Mouse (Mus musculus) ES-Bruce4 (cell line): ENCODE results near the gene Slc16a14.

Experiments
- CTCF ChIP-seq: IDR thresholded peaks from one replicate; pipeline ENCODE4 v1.8.1; 2011; ENCODE audit warnings: low read depth, low read length
- EP300 ChIP-seq: IDR thresholded peaks from 2 replicates; pipeline ENCODE4 v1.6.1; 2011; ENCODE audit warnings: low read depth, low read length; ENCODE audit not compliant: insufficient read depth
- POLR2A ChIP-seq: IDR thresholded peaks from one replicate; pipeline ENCODE4 v1.8.1; 2011; ENCODE audit warnings: low read length; ENCODE audit not compliant: insufficient read depth

- no peak for TF ChIP-seq CTCF
- TF ChIP-seq EP300: no peak
- TF ChIP-seq POLR2A: no peak
These were observed 35.8 kb downstream of the Slc16a14 start for GRCm38 (mm10) chr1:84899156-84899555.
